Mouse (Mus musculus): ENCODE results near the gene Lrp6. TPM values are rescaled to one million over a fixed set of nuclear protein-coding genes. Genes with fewer than 3 reads are reported as not detected.

Gene Lrp6
- total RNA-seq, 2 experiments from 2014 or later = 77.3 to 78.5 TPM

- no peak for DNase-seq
Measured at GRCm38 (mm10) chr6:134533021-134533420, 33.7 kb downstream of the Lrp6 start.

GRCm38 (mm10) chr6:134531950-134532349, 34.8 kb downstream of the Lrp6 start:
- no peak for DNase-seq

GRCm38 (mm10) chr6:134529340-134529739, 37.4 kb downstream of the Lrp6 start:
- DNase-seq = no peak

- no peak for DNase-seq
Measured at GRCm38 (mm10) chr6:134528396-134528795, 38.4 kb downstream of the Lrp6 start.

- peak; percentile 37 for DNase-seq
Measured at GRCm38 (mm10) chr6:134527596-134528128, 39.1 kb downstream of the Lrp6 start.

- DNase-seq = no peak
Measured at GRCm38 (mm10) chr6:134526821-134527595, 39.8 kb downstream of the Lrp6 start.

- DNase-seq = no peak
Measured at GRCm38 (mm10) chr6:134526275-134526674, 40.5 kb downstream of the Lrp6 start.

- no peak for DNase-seq
Measured at GRCm38 (mm10) chr6:134521411-134521810, 45.4 kb downstream of the Lrp6 start.

- no peak for DNase-seq
Measured at GRCm38 (mm10) chr6:134520821-134521220, 45.9 kb downstream of the Lrp6 start.

- DNase-seq = no peak
Measured at GRCm38 (mm10) chr6:134518450-134518849, 48.3 kb downstream of the Lrp6 start.

GRCm38 (mm10) chr6:134517141-134517540, 49.6 kb downstream of the Lrp6 start:
- no peak for DNase-seq

GRCm38 (mm10) chr6:134515416-134515815, 51.3 kb downstream of the Lrp6 start:
- DNase-seq = peak; percentile 34

GRCm38 (mm10) chr6:134513896-134514510, 52.8 kb downstream of the Lrp6 start:
- DNase-seq = peak; percentile 72

GRCm38 (mm10) chr6:134513011-134513410, 53.8 kb downstream of the Lrp6 start:
- DNase-seq = no peak

- DNase-seq = no peak
Measured at GRCm38 (mm10) chr6:134512478-134512877, 54.3 kb downstream of the Lrp6 start.

- no peak for DNase-seq
Measured at GRCm38 (mm10) chr6:134511118-134511517, 55.6 kb downstream of the Lrp6 start.

- DNase-seq = no peak
Measured at GRCm38 (mm10) chr6:134510280-134510679, 56.5 kb downstream of the Lrp6 start.

GRCm38 (mm10) chr6:134509731-134510226, 57.0 kb downstream of the Lrp6 start:
- no peak for DNase-seq

GRCm38 (mm10) chr6:134504866-134505265, 61.9 kb downstream of the Lrp6 start:
- no peak for DNase-seq

GRCm38 (mm10) chr6:134502335-134502734, 64.4 kb downstream of the Lrp6 start:
- DNase-seq = no peak

GRCm38 (mm10) chr6:134500381-134501162, 66.2 kb downstream of the Lrp6 start:
- DNase-seq = no peak

GRCm38 (mm10) chr6:134499089-134499488, 67.7 kb downstream of the Lrp6 start:
- DNase-seq = no peak

- DNase-seq = no peak
Measured at GRCm38 (mm10) chr6:134498518-134498917, 68.2 kb downstream of the Lrp6 start.

Measured in adrenal gland, postnatal 10 days (tissue).